Mouse (Mus musculus): ENCODE measurements around the gene Efhd1. TPM values are rescaled to one million over a fixed set of nuclear protein-coding genes. Genes with fewer than 3 reads are reported as not detected.

Efhd1 gene
- total and polyA plus RNA-seq, 3 experiments: 0.15 TPM; not detected in 2

- no peak for TF ChIP-seq GATA1 (IDR thresholded peaks at IDR 0.05; ENCODE audit: low read depth, low read length)
- TF ChIP-seq NRF1 (IDR thresholded peaks at IDR 0.05; ENCODE audit: insufficient read depth, low read depth, low read length, poor library complexity, severe bottlenecking): no peak
- TF ChIP-seq UBTF (IDR thresholded peaks at IDR 0.05; ENCODE audit: borderline replicate concordance, insufficient read depth, low read depth, low read length): no peak
- no peak for TF ChIP-seq JUND (IDR thresholded peaks at IDR 0.05; ENCODE audit: low read depth, low read length)
- TF ChIP-seq POLR2AphosphoS2 (IDR thresholded peaks at IDR 0.05; ENCODE audit: low read length): no peak
- no peak for TF ChIP-seq KAT2A (conservative IDR thresholded peaks at IDR 0.05; ENCODE audit: low read depth, low read length)
- TF ChIP-seq BHLHE40 (IDR thresholded peaks at IDR 0.05; ENCODE audit: borderline replicate concordance, low read depth, low read length): no peak
- no peak for TF ChIP-seq ZKSCAN1 (IDR thresholded peaks at IDR 0.05; ENCODE audit: low read depth, low read length)
- TF ChIP-seq MYB (IDR thresholded peaks at IDR 0.05; ENCODE audit: low read depth, low read length): no peak
- no peak for TF ChIP-seq CTCF (IDR thresholded peaks at IDR 0.05 in 2 of 3, conservative IDR thresholded peaks at IDR 0.05 in 1 of 3; ENCODE audit: control insufficient read depth in 1 of 3, insufficient read depth in 1 of 3, low read depth in 2 of 3, low read length in 3 of 3, poor library complexity in 1 of 3, severe bottlenecking in 1 of 3)
- no peak for TF ChIP-seq MAZ (IDR thresholded peaks at IDR 0.05; ENCODE audit: low read depth, low read length)
- no peak for TF ChIP-seq USF2 (IDR thresholded peaks at IDR 0.05; ENCODE audit: borderline replicate concordance in 1 of 2, insufficient read depth in 1 of 2, low read depth in 1 of 2, low read length in 2 of 2)
- TF ChIP-seq E2F4 (IDR thresholded peaks at IDR 0.05; ENCODE audit: borderline replicate concordance, low read depth, low read length): no peak
- TF ChIP-seq ZMIZ1 (IDR thresholded peaks at IDR 0.05; ENCODE audit: low read depth, low read length): no peak
- Histone ChIP-seq H3K36me3 (ENCODE audit: control insufficient read depth in 1 of 2, insufficient read depth in 2 of 2, low read length in 2 of 2) (peaks cover 4 to 24% of the 10 kb centered on the region in 2 experiments), H3K27ac (ENCODE audit: control insufficient read depth, low read depth, low read length) (no peak overlapping the region), H3K79me2 (ENCODE audit: control insufficient read depth, insufficient read depth, low read length, poor library complexity) (peaks cover 15% of the 10 kb centered on the region; the same call in 1 of the 2 replicates), H3K4me3 (ENCODE audit: control insufficient read depth in 1 of 2, insufficient read depth in 1 of 2, low read depth in 2 of 2, low read length in 2 of 2) (no peak overlapping the region), H3K9ac (ENCODE audit: control insufficient read depth, low read depth, low read length, poor library complexity, severe bottlenecking) (no peak overlapping the region), H3K9me3 (replicated peaks; ENCODE audit: insufficient read depth, low read length) (no peaks in the 10 kb centered on the region), H3K27me3 (ENCODE audit: control insufficient read depth in 1 of 2, insufficient read depth in 2 of 2, low read length in 2 of 2) (no peaks in the 10 kb centered on the region), H3K4me1 (ENCODE audit: control insufficient read depth in 1 of 2, insufficient read depth in 2 of 2, low read length in 2 of 2) (no peaks in the 10 kb centered on the region)
- DNase-seq (ENCODE audit: low read depth, low spot score): no peak
Observed at GRCm38 (mm10) chr1:87350576-87350975, 86.4 kb downstream of the Efhd1 start.

GRCm38 (mm10) chr1:87360276-87360675 lies 96.1 kb downstream of the Efhd1 start:
- H3K9me3 ChIP-seq (replicated peaks; ENCODE audit: insufficient read depth, low read length): no peaks in the 10 kb centered on the region
- H3K4me3 ChIP-seq (ENCODE audit: control insufficient read depth in 1 of 2, insufficient read depth in 1 of 2, low read depth in 2 of 2, low read length in 2 of 2): no peak overlapping the region
- no peaks in the 10 kb centered on the region for H3K27me3 ChIP-seq (ENCODE audit: control insufficient read depth in 1 of 2, insufficient read depth in 2 of 2, low read length in 2 of 2)
- TF ChIP-seq MEF2A (IDR thresholded peaks at IDR 0.05; ENCODE audit: extremely low read depth, insufficient replicate concordance, low read depth, low read length, poor library complexity, severe bottlenecking) (no peak), TCF12 (IDR thresholded peaks at IDR 0.05; ENCODE audit: low read depth, low read length) (no peak), ETS1 (IDR thresholded peaks at IDR 0.05; ENCODE audit: low read depth, low read length) (no peak), CHD2 (IDR thresholded peaks at IDR 0.05; ENCODE audit: low read length) (no peak), SMC3 (IDR thresholded peaks at IDR 0.05; ENCODE audit: low read depth, low read length) (no peak), MYC (IDR thresholded peaks at IDR 0.05; ENCODE audit: low read depth, low read length) (no peak), POLR2AphosphoS5 (IDR thresholded peaks at IDR 0.05; ENCODE audit: borderline replicate concordance, low read depth, low read length) (no peak), POLR2AphosphoS2 (IDR thresholded peaks at IDR 0.05; ENCODE audit: low read length) (no peak), E2F4 (IDR thresholded peaks at IDR 0.05; ENCODE audit: borderline replicate concordance, low read depth, low read length) (no peak), MAFK (IDR thresholded peaks at IDR 0.05; ENCODE audit: borderline replicate concordance, low read depth, low read length) (no peak), RCOR1 (IDR thresholded peaks at IDR 0.05; ENCODE audit: low read depth, low read length) (no peak), NRF1 (IDR thresholded peaks at IDR 0.05; ENCODE audit: insufficient read depth, low read depth, low read length, poor library complexity, severe bottlenecking) (no peak), USF2 (IDR thresholded peaks at IDR 0.05; ENCODE audit: borderline replicate concordance in 1 of 2, insufficient read depth in 1 of 2, low read depth in 1 of 2, low read length in 2 of 2) (no peak), TAL1 (IDR thresholded peaks at IDR 0.05; ENCODE audit: low read length) (no peak), UBTF (IDR thresholded peaks at IDR 0.05; ENCODE audit: borderline replicate concordance, insufficient read depth, low read depth, low read length) (no peak)
- H3K9ac ChIP-seq (ENCODE audit: control insufficient read depth, low read depth, low read length, poor library complexity, severe bottlenecking): no peak overlapping the region
- no peaks in the 10 kb centered on the region for H3K79me2 ChIP-seq (ENCODE audit: control insufficient read depth, insufficient read depth, low read length, poor library complexity)
- no peaks in the 10 kb centered on the region for H3K4me1 ChIP-seq (ENCODE audit: control insufficient read depth in 1 of 2, insufficient read depth in 2 of 2, low read length in 2 of 2)
- peaks cover 7 to 18% of the 10 kb centered on the region in 2 experiments for H3K36me3 ChIP-seq (ENCODE audit: control insufficient read depth in 1 of 2, insufficient read depth in 2 of 2, low read length in 2 of 2)
- DNase-seq (ENCODE audit: low read depth, low spot score): no peak
- no peak overlapping the region for H3K27ac ChIP-seq (ENCODE audit: control insufficient read depth, low read depth, low read length)
